Mouse (Mus musculus): ENCODE results near the gene Nlgn1. TPM values are rescaled to one million over a fixed set of nuclear protein-coding genes. Genes with fewer than 3 reads are reported as not detected.

Gene Nlgn1
- polyA plus RNA-seq, 1 experiment, result not detected

DNA sequence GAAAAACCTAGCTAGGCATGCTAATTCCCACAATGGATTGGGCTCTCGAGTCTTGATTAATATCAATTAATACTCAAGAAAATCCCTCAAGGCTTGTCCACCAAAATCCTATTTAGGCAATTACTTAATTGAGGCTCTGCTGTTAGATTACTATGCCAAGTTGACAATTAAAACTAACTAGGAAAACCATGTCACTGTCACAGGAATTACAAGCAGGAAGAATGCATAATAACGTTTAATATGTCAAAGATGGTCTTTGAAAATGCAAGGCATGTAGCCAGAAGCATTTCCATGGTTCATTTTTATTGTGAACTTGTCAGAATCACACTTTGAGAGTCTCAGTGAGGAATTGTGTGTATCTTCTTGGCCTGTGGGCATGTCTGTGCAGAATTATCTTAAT, 289.3 kb downstream of the Nlgn1 start:
- no peak overlapping the region for H3K27ac ChIP-seq (ENCODE audit: insufficient read depth, low read depth, low read length)
- no peak for TF ChIP-seq CTCF (IDR thresholded peaks at IDR 0.05; ENCODE audit: insufficient read depth, low read depth, low read length)
- TF ChIP-seq POLR2A (IDR thresholded peaks at IDR 0.05; ENCODE audit: insufficient read depth, low read depth, low read length), result no peak
- no peak overlapping the region for H3K4me3 ChIP-seq (ENCODE audit: insufficient read depth, low read depth, low read length)
- WGBS, result 62% methylated on average over 2 of the region's 2 CpGs
- no peaks in the 10 kb centered on the region for H3K4me1 ChIP-seq (ENCODE audit: control insufficient read depth, insufficient read depth, low read length)

DNA sequence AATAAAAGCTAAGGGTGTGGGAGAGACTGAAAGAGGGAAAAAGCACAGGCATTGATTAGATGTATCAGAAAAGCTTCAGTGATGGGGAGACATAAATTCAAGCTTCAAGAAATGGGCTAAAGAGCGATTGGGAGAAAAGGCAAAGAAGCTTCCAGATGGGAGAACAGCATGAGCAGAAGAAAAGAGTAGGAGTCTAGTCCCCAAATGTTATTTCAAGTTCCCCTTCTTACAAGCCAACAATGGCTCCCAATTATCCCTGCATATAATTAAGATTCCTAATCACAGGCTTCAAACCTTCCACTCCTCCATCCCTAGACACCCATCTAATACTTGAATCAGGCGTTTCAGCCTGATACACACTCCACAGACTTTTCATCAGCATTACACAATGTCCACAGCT, 292.6 kb downstream of the Nlgn1 start:
- H3K27ac ChIP-seq (ENCODE audit: insufficient read depth, low read depth, low read length), result no peak overlapping the region
- no peak for TF ChIP-seq POLR2A (IDR thresholded peaks at IDR 0.05; ENCODE audit: insufficient read depth, low read depth, low read length)
- TF ChIP-seq CTCF (IDR thresholded peaks at IDR 0.05; ENCODE audit: insufficient read depth, low read depth, low read length), result no peak
- no peak overlapping the region for H3K4me3 ChIP-seq (ENCODE audit: insufficient read depth, low read depth, low read length)
- WGBS, result 28% methylated on average over 2 of the region's 2 CpGs
- H3K4me1 ChIP-seq (ENCODE audit: control insufficient read depth, insufficient read depth, low read length), result no peaks in the 10 kb centered on the region

GRCm38 (mm10) chr3:26026025-26026424, 306.2 kb downstream of the Nlgn1 start:
- H3K27ac ChIP-seq (ENCODE audit: insufficient read depth, low read depth, low read length), result no peak overlapping the region
- WGBS, result 92% methylated on average over 2 of the region's 2 CpGs
- no peak overlapping the region for H3K4me3 ChIP-seq (ENCODE audit: insufficient read depth, low read depth, low read length)
- H3K4me1 ChIP-seq (ENCODE audit: control insufficient read depth, insufficient read depth, low read length), result no peaks in the 10 kb centered on the region
- TF ChIP-seq POLR2A (IDR thresholded peaks at IDR 0.05; ENCODE audit: insufficient read depth, low read depth, low read length) (no peak), CTCF (IDR thresholded peaks at IDR 0.05; ENCODE audit: insufficient read depth, low read depth, low read length) (no peak)

DNA sequence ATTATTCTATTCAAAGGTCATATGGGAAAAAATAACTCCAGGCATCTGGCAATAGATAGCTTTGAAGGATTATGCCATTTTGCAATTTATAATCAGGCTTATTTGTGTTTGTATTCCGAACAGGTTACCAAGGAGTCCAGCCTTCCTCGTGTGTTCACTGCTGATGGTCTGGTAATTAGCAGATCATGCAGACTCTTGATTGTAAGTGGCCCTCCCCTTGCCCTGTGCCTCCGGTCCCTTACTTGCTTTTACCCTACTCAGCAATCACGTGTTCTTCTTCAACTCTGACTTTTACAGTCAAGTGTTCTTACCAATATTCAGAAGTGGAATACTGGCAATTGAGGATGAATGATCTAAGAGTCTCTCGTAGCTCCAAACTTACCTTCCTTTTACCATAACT, 309.0 kb downstream of the Nlgn1 start:
- no peak overlapping the region for H3K4me3 ChIP-seq (ENCODE audit: insufficient read depth, low read depth, low read length)
- WGBS, result 76% methylated on average over 5 of the region's 5 CpGs
- no peak for TF ChIP-seq CTCF (IDR thresholded peaks at IDR 0.05; ENCODE audit: insufficient read depth, low read depth, low read length)
- no peak for TF ChIP-seq POLR2A (IDR thresholded peaks at IDR 0.05; ENCODE audit: insufficient read depth, low read depth, low read length)
- H3K4me1 ChIP-seq (ENCODE audit: control insufficient read depth, insufficient read depth, low read length), result no peaks in the 10 kb centered on the region
- H3K27ac ChIP-seq (ENCODE audit: insufficient read depth, low read depth, low read length), result no peak overlapping the region

- no peak for TF ChIP-seq POLR2A (IDR thresholded peaks at IDR 0.05; ENCODE audit: insufficient read depth, low read depth, low read length)
- TF ChIP-seq CTCF (IDR thresholded peaks at IDR 0.05; ENCODE audit: insufficient read depth, low read depth, low read length), result no peak
- H3K27ac ChIP-seq (ENCODE audit: insufficient read depth, low read depth, low read length), result no peak overlapping the region
- H3K4me3 ChIP-seq (ENCODE audit: insufficient read depth, low read depth, low read length), result no peak overlapping the region
- no peaks in the 10 kb centered on the region for H3K4me1 ChIP-seq (ENCODE audit: control insufficient read depth, insufficient read depth, low read length)
- 76% methylated on average over 6 of the region's 6 CpGs for WGBS
Observed at GRCm38 (mm10) chr3:26021632-26022184, 310.6 kb downstream of the Nlgn1 start.

- no peak overlapping the region for H3K4me3 ChIP-seq (ENCODE audit: insufficient read depth, low read depth, low read length)
- TF ChIP-seq CTCF (IDR thresholded peaks at IDR 0.05; ENCODE audit: insufficient read depth, low read depth, low read length), result no peak
- TF ChIP-seq POLR2A (IDR thresholded peaks at IDR 0.05; ENCODE audit: insufficient read depth, low read depth, low read length), result no peak
- H3K27ac ChIP-seq (ENCODE audit: insufficient read depth, low read depth, low read length), result no peak overlapping the region
- 58% methylated on average over 4 of the region's 4 CpGs for WGBS
- peaks cover 2% of the 10 kb centered on the region; the same call in 1 of the 2 replicates for H3K4me1 ChIP-seq (ENCODE audit: control insufficient read depth, insufficient read depth, low read length)
Observed at GRCm38 (mm10) chr3:26011310-26012078, 320.8 kb downstream of the Nlgn1 start.

DNA sequence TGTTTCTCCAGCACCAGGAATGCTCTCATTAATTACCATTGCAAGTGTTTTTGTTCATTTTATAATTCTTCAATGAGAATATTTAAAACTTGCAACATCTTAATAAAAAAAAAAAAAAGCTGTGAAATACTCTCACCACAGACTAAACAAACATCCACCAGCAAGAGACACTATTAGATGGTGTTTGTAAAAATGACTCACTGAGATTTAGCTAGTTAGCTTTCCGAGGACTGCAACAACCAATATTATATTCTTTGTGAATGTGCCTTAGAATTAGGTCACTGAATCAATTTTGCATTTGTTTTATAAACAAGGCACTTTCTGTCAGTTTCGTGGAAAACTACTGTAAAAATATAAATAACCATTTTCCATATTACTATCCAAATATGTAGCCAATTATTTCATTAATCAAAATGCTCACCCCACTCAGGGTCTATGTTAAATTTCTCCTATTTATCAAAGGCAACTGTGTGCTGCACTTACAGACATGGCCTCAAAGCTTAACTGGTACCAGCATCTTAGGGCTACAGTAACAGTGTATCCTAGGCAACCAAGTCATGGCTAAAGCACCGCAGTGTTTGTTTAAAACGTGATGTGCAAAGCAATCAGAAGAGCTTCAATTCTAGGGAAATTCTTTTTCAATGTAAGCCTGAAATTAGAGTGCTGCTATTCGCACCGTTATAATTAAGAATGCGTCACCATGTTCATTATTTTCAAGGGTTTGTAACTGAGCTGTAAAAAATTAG, 329.2 kb downstream of the Nlgn1 start:
- no peak for TF ChIP-seq POLR2A (IDR thresholded peaks at IDR 0.05; ENCODE audit: insufficient read depth, low read depth, low read length)
- TF ChIP-seq CTCF (IDR thresholded peaks at IDR 0.05; ENCODE audit: insufficient read depth, low read depth, low read length), result no peak
- H3K4me1 ChIP-seq (ENCODE audit: control insufficient read depth, insufficient read depth, low read length), result no peaks in the 10 kb centered on the region
- H3K4me3 ChIP-seq (ENCODE audit: insufficient read depth, low read depth, low read length), result no peak overlapping the region
- WGBS, result 11% methylated on average over 7 of the region's 7 CpGs
- no peak overlapping the region for H3K27ac ChIP-seq (ENCODE audit: insufficient read depth, low read depth, low read length)

- H3K27ac ChIP-seq (ENCODE audit: insufficient read depth, low read depth, low read length), result no peak overlapping the region
- TF ChIP-seq CTCF (IDR thresholded peaks at IDR 0.05; ENCODE audit: insufficient read depth, low read depth, low read length), result no peak
- WGBS, result 22% methylated on average over 2 of the region's 2 CpGs
Observed at GRCm38 (mm10) chr3:26002367-26002766, 329.9 kb downstream of the Nlgn1 start.

DNA sequence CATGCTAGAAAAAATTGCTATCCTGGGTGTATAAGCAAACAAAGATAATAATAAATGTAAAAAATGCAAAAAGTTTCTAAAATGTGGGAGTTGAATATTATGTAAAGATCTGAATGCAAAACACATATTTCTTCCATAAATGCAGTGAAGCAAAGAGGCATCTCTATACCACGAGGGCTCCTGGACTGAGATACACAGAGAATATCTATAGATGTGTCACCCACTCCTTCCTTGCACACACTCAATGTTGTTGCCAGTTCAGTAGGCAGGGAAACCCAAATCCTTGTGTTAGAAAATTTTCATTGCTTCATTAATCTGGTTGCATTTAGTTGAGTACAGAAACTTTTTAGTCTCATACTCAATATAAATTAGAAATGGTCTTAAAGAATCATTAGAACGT, 364.7 kb downstream of the Nlgn1 start:
- Histone ChIP-seq H3K4me1 (ENCODE audit: control insufficient read depth, insufficient read depth, low read length) (no peaks in the 10 kb centered on the region), H3K4me3 (ENCODE audit: insufficient read depth, low read depth, low read length) (no peak overlapping the region), H3K27ac (ENCODE audit: insufficient read depth, low read depth, low read length) (no peak overlapping the region)
- WGBS, result 79% methylated on average over 2 of the region's 2 CpGs
- TF ChIP-seq POLR2A (IDR thresholded peaks at IDR 0.05; ENCODE audit: insufficient read depth, low read depth, low read length) (no peak), CTCF (IDR thresholded peaks at IDR 0.05; ENCODE audit: insufficient read depth, low read depth, low read length) (no peak)

More at GRCm38 (mm10) chr3:26002367-26002766, 329.9 kb downstream of the Nlgn1 start:
- no peak overlapping the region for H3K4me3 ChIP-seq (ENCODE audit: insufficient read depth, low read depth, low read length)
- no peaks in the 10 kb centered on the region for H3K4me1 ChIP-seq (ENCODE audit: control insufficient read depth, insufficient read depth, low read length)
